Mouse (Mus musculus) kidney, postnatal 0 days (tissue): Measurements from ENCODE around the gene Mfap1b. TPM values are rescaled to one million over a fixed set of nuclear protein-coding genes. Genes with fewer than 3 reads are reported as not detected.

Experiments used
- ATAC-seq: fragments of 200-750 bp; cut with Nextera tagmentation; replicated peaks from 2 replicates; pipeline ENCODE4 v1.8.0; 2017; ENCODE audit warnings: low read depth, moderate number of reproducible peaks, moderate TSS enrichment, moderate library complexity; ENCODE audit not compliant: low FRiP score
- DNase-seq: peaks from one replicate; pipeline ENCODE4 v3.0.0-alpha.2; 2016; ENCODE audit warnings: low spot score
- H3K27ac ChIP-seq: fragments of 300-500 bp; sonication (generic); 2 replicates; pipeline ENCODE4 v1.5.1; 2014; ENCODE audit warnings: mild to moderate bottlenecking
- H3K27me3 ChIP-seq: fragments of 300-500 bp; sonication (generic); 2 replicates; pipeline ENCODE4 v1.6.1; 2014; ENCODE audit warnings: low read length, mixed read lengths; ENCODE audit not compliant: insufficient read depth
- H3K36me3 ChIP-seq: fragments of 300-500 bp; sonication (generic); 2 replicates; pipeline ENCODE4 v1.6.1; 2014; ENCODE audit warnings: low read length, mixed read lengths; ENCODE audit not compliant: insufficient read depth
- H3K4me1 ChIP-seq: fragments of 300-500 bp; sonication (generic); replicated peaks from 2 replicates; pipeline ENCODE4 v1.6.1; 2014; ENCODE audit warnings: antibody characterized with exemption, low read length, mixed read lengths; ENCODE audit not compliant: insufficient read depth
- H3K4me2 ChIP-seq: fragments of 300-500 bp; sonication (generic); 2 replicates; pipeline ENCODE4 v1.6.1; 2014; ENCODE audit warnings: mild to moderate bottlenecking, low read length, moderate library complexity, mixed read lengths
- H3K4me3 ChIP-seq: fragments of 300-500 bp; sonication (generic); replicated peaks from 2 replicates; pipeline ENCODE4 v1.5.1; 2014; ENCODE audit warnings: low read depth, low read length
- H3K9ac ChIP-seq: fragments of 300-500 bp; sonication (generic); 2 replicates; pipeline ENCODE4 v1.6.1; 2014; ENCODE audit warnings: low read depth, low read length
- H3K9me3 ChIP-seq: fragments of 300-500 bp; sonication (generic); replicated peaks from 2 replicates; pipeline ENCODE4 v1.6.1; 2016; ENCODE audit warnings: low read length, inconsistent platforms, mixed read lengths
- CTCF ChIP-seq: IDR thresholded peaks from 2 replicates; pipeline ENCODE4 v1.5.1; 2016; ENCODE audit warnings: antibody characterized with exemption, low read depth, mild to moderate bottlenecking, moderate library complexity
- WGBS: fragments of 180-500 bp; shearing (Covaris S2); extraction: QIAGEN DNeasy Blood & Tissue Kit; methylation state at CpG from one replicate; pipeline ENCODE4 v1.1.7; 2014; 5-methylcytosine and 5-hydroxymethylcytosine counted together
- polyA plus RNA-seq: library from polyadenylated mRNA; unstranded; fragments of >200 nt; fragmentation: Nextera tagmentation; extraction: Ambion mirVana; gene quantifications from 2 replicates; pipeline ENCODE4 v1.2.1, GENCODE M21; 2015

Mfap1b gene
- polyA plus RNA-seq, 1 experiment from 2014 or later, result 43.2 TPM

- no peak for DNase-seq
Measured at GRCm38 (mm10) chr2:121445117-121445516, 28.8 kb downstream of the Mfap1b start.

GRCm38 (mm10) chr2:121444178-121444577 is 29.7 kb downstream of the Mfap1b start, which contains the start of gene Ell3:
Gene Ell3 (minus strand): TSS chr2:121444278.
- Histone ChIP-seq H3K4me3 (peak within 1 kb of the TSS; percentile 41; the same call in 1 of the 2 replicates), H3K4me1 (peaks cover 18% of the 10 kb centered on the region), H3K36me3 (peaks cover 3% of the 10 kb centered on the region; the same call in 1 of the 2 replicates), H3K27ac (no peak within 1 kb of the TSS), H3K4me2 (peak within 1 kb of the TSS; percentile 97), H3K9me3 (no peaks in the 10 kb centered on the region), H3K27me3 (no peaks in the 10 kb centered on the region), H3K9ac (peak within 1 kb of the TSS; percentile 62)
- ATAC-seq (no peak), DNase-seq (no peak)
- no peak for TF ChIP-seq CTCF
- 97% methylated on average over 1 of the region's 1 CpGs for WGBS

More at GRCm38 (mm10) chr2:121445117-121445516, 28.8 kb downstream of the Mfap1b start:
- H3K36me3 ChIP-seq, result no peaks in the 10 kb centered on the region
- H3K4me3 ChIP-seq, result no peak overlapping the region
- no peak overlapping the region for H3K9ac ChIP-seq
- no peaks in the 10 kb centered on the region for H3K27me3 ChIP-seq
- WGBS, result 80% methylated on average over 3 of the region's 3 CpGs
- H3K4me2 ChIP-seq, result no peak overlapping the region
- no peak for TF ChIP-seq CTCF
- H3K27ac ChIP-seq, result no peak overlapping the region
- H3K9me3 ChIP-seq, result no peaks in the 10 kb centered on the region
- ATAC-seq, result no peak
- peaks cover 18% of the 10 kb centered on the region for H3K4me1 ChIP-seq

- TF ChIP-seq CTCF, result no peak
- WGBS, result 3% methylated on average over 8 of the region's 8 CpGs
- Histone ChIP-seq H3K4me3 (peak overlapping the region; percentile 41), H3K27ac (no peak overlapping the region), H3K4me2 (peak overlapping the region; percentile 97), H3K9me3 (no peaks in the 10 kb centered on the region), H3K9ac (peak overlapping the region; percentile 62), H3K27me3 (no peaks in the 10 kb centered on the region), H3K36me3 (peaks cover 10% of the 10 kb centered on the region; the same call in 1 of the 2 replicates), H3K4me1 (peaks cover 16% of the 10 kb centered on the region)
- no peak for ATAC-seq
- DNase-seq, result no peak
Measured at GRCm38 (mm10) chr2:121443068-121443349, 30.9 kb downstream of the Mfap1b start.

GRCm38 (mm10) chr2:121442259-121443067 is 31.4 kb downstream of the Mfap1b start:
- H3K27ac ChIP-seq, result 0 out of 2 replicates have a peak overlapping the region, but pooled peaks have one; percentile 31
- no peaks in the 10 kb centered on the region for H3K9me3 ChIP-seq
- no peaks in the 10 kb centered on the region for H3K27me3 ChIP-seq
- TF ChIP-seq CTCF, result no peak
- peaks cover 13% of the 10 kb centered on the region for H3K4me1 ChIP-seq
- peak; percentile 56 for DNase-seq
- peak overlapping the region; percentile 62 for H3K9ac ChIP-seq
- peak overlapping the region; percentile 97 for H3K4me2 ChIP-seq
- peak overlapping the region; percentile 41 for H3K4me3 ChIP-seq
- WGBS, result under 1% methylated on average over 29 of the region's 30 CpGs
- H3K36me3 ChIP-seq, result peaks cover 14% of the 10 kb centered on the region; the same call in 1 of the 2 replicates
- ATAC-seq, result peak; percentile 79

- DNase-seq, result no peak
- H3K27ac ChIP-seq, result 0 out of 2 replicates have a peak overlapping the region, but pooled peaks have one; percentile 31
- no peaks in the 10 kb centered on the region for H3K27me3 ChIP-seq
- H3K4me2 ChIP-seq, result peak overlapping the region; percentile 97
- WGBS, result 8% methylated on average over 11 of the region's 11 CpGs
- peak overlapping the region; percentile 62 for H3K9ac ChIP-seq
- H3K36me3 ChIP-seq, result peaks cover 19% of the 10 kb centered on the region; the same call in 1 of the 2 replicates
- H3K9me3 ChIP-seq, result no peaks in the 10 kb centered on the region
- H3K4me1 ChIP-seq, result peaks cover 13% of the 10 kb centered on the region
- no peak for TF ChIP-seq CTCF
- peak overlapping the region; percentile 41 for H3K4me3 ChIP-seq
- 0 out of 2 replicates have a peak, but pooled peaks have one; percentile 21 for ATAC-seq
Measured at GRCm38 (mm10) chr2:121441800-121442199, 32.1 kb downstream of the Mfap1b start.

- Histone ChIP-seq H3K4me1 (peaks cover 13% of the 10 kb centered on the region), H3K9me3 (no peaks in the 10 kb centered on the region), H3K9ac (no peak overlapping the region), H3K27me3 (no peaks in the 10 kb centered on the region), H3K4me2 (no peak overlapping the region), H3K36me3 (peaks cover 19% of the 10 kb centered on the region; the same call in 1 of the 2 replicates), H3K27ac (no peak overlapping the region), H3K4me3 (no peak overlapping the region)
- no peak for ATAC-seq
- WGBS, result 60% methylated on average over 5 of the region's 5 CpGs
- no peak for TF ChIP-seq CTCF
- no peak for DNase-seq
Measured at GRCm38 (mm10) chr2:121440834-121441605, 32.8 kb downstream of the Mfap1b start.
